Mouse (Mus musculus): ENCODE measurements around the gene Il1r1. TPM values are rescaled to one million over a fixed set of nuclear protein-coding genes. Genes with fewer than 3 reads are reported as not detected.
A peak's percentile ranks its signal among the peaks of the same experiment; 100 is the strongest.

The Il1r1 gene
- 7.1 and 9.0 TPM in 2 replicates for polyA plus RNA-seq (2012; rRNA removed)

- DNase-seq (ENCODE audit: low read depth) = peak; percentile 34
These were observed at the start of gene Il1r1 for GRCm38 (mm10) chr1:40224539-40225284. Gene Il1r1 (plus strand): TSS chr1:40225080.

DNA sequence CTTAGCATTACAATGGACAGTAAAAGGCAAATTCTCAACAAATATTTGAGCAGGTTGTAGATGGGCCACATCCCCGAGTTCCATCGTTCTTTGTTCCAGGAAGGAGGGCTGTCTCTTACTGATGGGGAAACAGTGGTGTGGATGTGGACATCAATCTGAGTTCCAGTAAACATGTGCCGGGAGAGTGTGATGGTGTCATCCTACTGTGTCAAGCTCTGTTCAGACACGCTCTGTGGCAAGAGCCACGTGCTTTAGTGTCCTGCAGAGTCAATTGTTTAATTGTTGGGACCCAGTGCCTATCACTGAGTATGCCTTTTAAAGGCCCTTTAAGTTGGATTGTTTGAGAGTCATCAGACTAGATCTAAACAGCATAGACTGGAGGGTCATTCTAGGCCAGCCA, 49.8 kb upstream of the Il1r1 start:
- no peak for DNase-seq (ENCODE audit: low read depth)

DNA sequence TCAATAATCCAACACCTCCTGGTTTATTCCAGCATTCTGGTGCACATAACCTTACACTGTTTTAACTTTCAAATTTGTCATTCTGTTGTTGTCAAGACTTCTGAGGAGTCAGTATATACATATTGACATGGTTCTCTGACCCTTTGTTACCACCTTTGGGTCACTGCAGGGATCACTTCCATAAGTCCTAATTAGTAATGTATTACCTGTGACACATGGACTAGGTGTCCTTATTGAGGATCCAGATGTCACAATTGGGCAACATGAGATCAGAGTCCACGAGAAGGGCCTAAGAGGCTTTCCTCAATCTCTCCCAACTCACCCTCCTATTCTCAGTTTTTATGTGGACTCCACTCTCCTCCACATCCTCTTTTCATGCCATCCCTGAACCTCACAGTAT, 49.1 kb upstream of the Il1r1 start:
- DNase-seq (ENCODE audit: low read depth) = no peak

DNA sequence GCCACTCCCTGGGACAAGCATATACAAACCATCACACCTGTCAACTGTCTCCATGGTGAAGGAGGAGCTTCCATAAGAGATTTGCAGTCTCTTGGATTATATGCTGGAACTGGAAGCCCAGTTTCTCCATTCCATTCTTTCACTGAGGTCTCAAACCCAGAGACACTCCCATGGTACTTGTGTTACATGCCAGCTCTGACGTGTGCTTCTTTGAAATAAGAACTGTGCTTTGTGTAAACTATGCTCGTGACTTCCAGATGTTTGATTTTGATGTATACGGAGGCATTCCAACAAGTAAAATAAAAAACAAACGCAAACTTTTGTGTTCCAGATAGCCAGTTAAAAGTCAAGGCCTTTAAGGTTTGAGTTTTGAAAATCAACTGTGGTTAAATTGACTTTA, 45.8 kb upstream of the Il1r1 start:
- DNase-seq (ENCODE audit: low read depth) = no peak

DNA sequence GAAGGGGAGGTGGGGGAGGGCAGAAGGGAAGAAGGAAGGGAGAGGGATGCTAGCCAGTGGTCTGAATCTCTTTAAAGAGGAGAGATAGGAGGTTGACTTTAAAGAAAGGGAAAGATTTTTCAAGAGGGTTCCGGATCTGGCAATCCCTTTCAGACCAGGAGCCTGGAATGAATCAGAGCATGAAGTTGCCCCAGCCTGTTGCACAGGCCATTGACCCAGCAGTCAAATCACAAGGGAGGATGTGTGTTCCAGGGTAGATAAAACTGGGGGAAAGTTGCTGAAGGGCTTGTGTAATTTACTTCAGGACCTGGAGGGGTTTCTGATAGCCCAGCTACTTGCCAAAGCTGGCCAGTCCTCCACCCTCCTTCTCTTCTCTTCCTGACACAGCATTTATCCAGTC, 45.4 kb upstream of the Il1r1 start:
- no peak for DNase-seq (ENCODE audit: low read depth)

DNA sequence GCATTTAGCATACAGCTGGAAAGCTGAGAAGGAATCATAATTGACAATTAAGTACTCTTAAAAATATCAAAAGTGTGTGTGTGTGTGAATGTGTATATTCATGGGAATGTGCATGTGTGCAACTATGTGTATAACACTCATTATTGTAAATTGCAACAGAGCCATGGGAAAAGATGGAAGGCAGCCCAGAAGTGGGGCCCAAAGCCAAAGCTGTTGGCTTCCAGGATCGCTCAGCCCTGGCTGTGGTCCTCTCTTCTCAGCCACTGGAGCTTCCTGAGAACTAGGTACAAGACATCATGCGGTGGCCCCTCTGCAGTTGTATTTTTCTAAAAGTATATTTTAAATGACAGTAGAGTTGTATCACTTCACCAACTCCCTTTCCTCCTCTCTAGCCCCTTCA, 44.0 kb upstream of the Il1r1 start:
- DNase-seq (ENCODE audit: low read depth) = no peak

DNA sequence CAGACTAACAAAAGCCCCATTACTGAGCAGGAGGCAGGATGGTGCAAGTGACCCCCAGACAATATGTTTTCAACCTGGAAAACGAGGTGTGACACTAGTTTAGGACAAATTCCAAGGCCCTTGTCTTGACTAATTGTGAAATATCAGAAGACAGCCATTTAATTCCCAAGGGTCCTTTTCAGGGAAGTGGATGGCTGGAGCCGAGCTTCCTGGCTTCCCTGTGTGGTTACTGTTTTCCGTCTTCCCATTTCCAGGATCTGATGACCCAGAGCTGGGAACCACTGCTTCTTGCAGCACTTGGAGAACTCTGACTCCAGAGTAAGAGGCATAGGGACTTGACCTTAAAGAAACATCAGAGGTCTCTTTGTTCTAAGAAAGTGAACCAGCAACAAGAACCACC, 43.2 kb upstream of the Il1r1 start:
- no peak for DNase-seq (ENCODE audit: low read depth)

DNA sequence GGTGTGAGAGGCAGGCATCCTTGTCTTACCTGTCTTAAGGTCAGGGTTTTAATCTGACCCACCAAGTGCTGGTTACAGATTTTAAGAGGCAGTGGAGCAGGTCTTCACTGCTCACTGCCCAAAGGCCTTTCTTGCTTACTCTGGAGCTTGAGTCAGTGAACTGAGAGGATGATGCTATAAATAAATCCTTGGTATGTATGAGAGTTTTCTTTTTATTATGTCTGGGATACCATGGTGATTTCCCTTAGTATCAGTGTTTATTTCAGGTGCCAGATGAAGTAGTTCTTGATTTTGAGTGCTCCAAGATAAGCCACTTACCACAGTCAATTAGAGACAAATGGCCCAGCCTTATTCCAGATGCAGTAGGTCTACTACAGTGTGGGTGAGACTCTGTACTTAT, 41.5 kb upstream of the Il1r1 start:
- DNase-seq (ENCODE audit: low read depth) = no peak

- DNase-seq (ENCODE audit: low read depth) = peak; percentile 22
These were observed 36.9 kb upstream of the Il1r1 start for GRCm38 (mm10) chr1:40187961-40188360.

DNA sequence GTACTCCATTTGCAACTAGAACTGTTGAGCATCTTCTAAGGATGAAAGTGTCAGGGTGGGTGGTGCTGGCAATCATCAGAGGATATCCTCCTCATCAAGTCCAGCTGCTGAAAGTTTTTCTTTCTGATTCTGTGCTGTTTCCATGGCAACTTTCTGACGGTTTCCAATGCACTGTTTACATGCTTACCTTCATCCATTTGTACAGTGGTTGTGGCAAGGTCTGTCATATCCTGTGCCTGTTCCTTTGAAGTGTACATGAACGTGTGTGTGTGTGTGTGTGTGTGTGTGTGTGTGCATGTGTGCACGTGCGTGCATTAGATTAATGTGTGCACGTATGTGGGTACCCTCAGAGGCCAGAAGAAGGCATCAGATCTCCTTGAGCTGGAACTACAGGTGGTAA, 34.9 kb upstream of the Il1r1 start:
- DNase-seq (ENCODE audit: low read depth) = no peak

DNA sequence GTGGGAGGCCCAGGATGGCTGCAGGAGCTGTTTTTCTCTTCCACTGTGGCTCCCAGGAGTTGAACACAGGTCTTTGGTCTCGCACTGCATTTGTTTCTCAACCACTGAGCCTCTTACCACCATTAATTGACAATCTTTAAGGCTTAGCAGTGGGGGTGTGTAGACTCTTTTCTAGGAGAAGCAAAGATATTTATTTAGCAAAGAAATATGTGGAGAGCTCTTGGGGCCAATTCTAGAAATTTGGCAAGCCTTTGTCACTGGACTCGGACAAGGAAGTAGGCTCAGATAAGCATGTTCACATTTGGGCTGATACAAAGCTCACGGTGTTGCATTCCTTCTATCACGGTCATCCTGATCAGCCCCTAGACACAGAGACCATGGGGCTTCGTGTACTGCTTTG, 34.0 kb upstream of the Il1r1 start:
- DNase-seq (ENCODE audit: low read depth) = no peak

- DNase-seq (ENCODE audit: low read depth) = no peak
These were observed 30.6 kb upstream of the Il1r1 start for GRCm38 (mm10) chr1:40194279-40194678.

DNA sequence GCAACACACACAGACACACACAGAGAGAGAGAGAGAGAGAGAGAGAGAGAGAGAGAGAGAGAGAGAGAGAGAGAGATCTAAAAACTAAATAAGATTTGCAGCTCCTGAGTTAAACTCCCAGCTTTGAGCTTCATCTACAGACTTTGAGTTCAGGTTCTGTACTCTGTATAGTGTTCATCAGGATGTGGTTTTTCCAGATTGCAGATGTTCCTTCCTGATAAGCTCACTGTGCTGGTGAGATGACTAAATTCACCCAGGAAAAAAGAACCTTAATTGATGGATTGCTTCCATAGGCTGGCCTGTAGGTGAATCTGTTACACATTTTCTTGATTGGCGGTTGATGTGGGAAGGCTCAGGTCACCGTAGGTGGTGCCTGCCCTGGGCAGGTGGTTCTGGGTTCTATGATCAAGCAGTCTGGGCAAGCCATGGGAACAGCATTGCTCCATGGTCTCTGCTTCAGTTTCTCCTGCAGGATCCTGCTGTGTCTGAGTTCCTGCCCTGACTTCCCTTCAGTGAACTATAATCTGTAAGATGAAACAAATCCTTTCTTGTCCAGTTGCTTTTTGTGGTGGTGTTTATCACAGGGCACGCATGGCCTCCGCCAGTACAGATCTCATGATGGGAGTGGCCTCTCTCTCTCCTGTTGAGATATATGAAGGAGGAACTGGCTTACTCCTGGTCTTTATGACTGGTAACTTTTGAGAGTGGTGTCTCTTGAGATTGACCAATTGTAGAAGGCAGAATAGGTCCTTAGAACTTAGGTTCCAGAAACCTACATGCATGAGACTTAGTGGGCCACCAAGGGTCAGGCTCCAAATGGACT, 11.3 kb upstream of the Il1r1 start:
- DNase-seq (ENCODE audit: low read depth) = no peak

- no peak for DNase-seq (ENCODE audit: low read depth)
These were observed 7.4 kb upstream of the Il1r1 start for GRCm38 (mm10) chr1:40217521-40217920.

DNA sequence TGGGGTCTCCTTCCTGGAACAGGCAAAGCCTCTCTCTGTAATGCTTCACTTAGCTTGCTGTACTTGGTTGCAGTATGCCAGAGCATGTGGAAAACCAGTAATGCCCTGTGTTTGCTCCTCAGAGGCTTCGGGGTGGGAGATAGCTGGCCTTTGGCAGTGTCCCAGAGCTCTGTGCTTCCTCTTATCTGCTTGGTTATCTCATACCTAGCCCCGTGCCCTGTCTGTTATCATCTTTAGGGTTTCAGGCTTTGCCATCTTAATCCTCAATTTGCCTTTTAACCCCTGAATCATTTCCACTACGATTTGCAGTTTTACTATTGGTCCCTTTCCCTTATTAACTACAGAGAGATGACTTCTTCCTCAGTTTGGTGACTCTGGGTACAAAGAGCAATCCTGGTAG, 6.3 kb upstream of the Il1r1 start:
- no peak for DNase-seq (ENCODE audit: low read depth)

DNA sequence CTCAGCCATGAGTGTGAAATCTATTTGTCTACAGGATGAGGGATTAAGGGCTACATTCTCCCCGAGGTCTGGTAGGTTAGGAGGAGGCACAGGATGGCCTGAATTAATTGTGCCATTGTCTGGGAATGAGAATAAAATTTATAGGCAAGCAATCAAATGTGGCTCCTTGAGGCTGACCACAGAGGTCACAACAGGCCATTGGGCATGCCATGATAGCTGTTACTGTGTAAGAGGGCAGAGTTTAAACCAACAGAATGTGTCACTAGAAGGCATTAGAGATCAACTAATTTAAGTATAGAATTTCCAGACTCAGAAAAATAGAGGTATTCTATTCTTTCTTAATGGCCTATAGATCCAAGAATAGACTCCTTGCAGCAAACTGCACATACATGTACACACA, 4.3 kb upstream of the Il1r1 start:
- no peak for DNase-seq (ENCODE audit: low read depth)

GRCm38 (mm10) chr1:40221864-40222263, 3.0 kb upstream of the Il1r1 start:
- no peak for DNase-seq (ENCODE audit: low read depth)

- DNase-seq (ENCODE audit: low read depth) = no peak
These were observed 2.2 kb upstream of the Il1r1 start for GRCm38 (mm10) chr1:40222680-40223079.

GRCm38 (mm10) chr1:40223591-40223990, 1.3 kb upstream of the Il1r1 start:
- DNase-seq (ENCODE audit: low read depth) = no peak

- DNase-seq (ENCODE audit: low read depth) = no peak
These were observed 700 bp downstream of the Il1r1 start for GRCm38 (mm10) chr1:40225580-40225979.

- no peak for DNase-seq (ENCODE audit: low read depth)
These were observed 4.2 kb downstream of the Il1r1 start for GRCm38 (mm10) chr1:40229033-40229432.

- DNase-seq (ENCODE audit: low read depth) = no peak
These were observed 4.9 kb downstream of the Il1r1 start for GRCm38 (mm10) chr1:40229771-40230280.

DNA sequence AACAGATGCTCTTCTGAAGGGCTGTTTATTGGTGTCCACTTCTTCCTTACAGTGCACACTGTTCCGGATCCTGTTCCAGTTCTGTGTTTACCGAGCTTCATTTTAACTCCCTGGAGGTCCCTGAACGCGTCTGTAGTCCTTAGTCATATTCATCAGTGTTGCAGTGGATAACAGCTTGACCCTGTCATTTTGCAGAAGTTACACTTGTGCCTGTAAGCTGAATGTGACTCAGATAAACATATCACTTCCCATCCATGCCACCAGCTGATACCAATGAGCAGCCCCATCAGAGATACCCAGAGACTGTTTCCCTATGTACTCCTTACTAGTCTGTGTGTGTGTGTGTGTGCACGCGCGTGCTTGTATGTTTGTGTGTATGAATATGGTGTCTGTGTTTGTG, 5.5 kb downstream of the Il1r1 start:
- no peak for DNase-seq (ENCODE audit: low read depth)

All from gonadal fat pad, adult 2 months (tissue).